Mouse (Mus musculus) MEL (cell line): ENCODE measurements around the gene Sh3d19.

Source experiments
- BHLHE40 ChIP-seq: IDR thresholded peaks from 2 replicates; pipeline ENCODE4 v1.6.1; 2012; ENCODE audit warnings: low read depth, mild to moderate bottlenecking, inconsistent platforms, low read length, improper control_type of control experiment, borderline replicate concordance
- CTCF ChIP-seq, 3 experiments: IDR thresholded peaks in 2 of 3; conservative IDR thresholded peaks in 1 of 3; 2 replicates each; pipeline ENCODE4 v1.5.1; 2011 to 2012; ENCODE audit warnings: low read length in 3 of 3, low read depth in 2 of 3, mild to moderate bottlenecking in 2 of 3, improper control_type of control experiment in 1 of 3, inconsistent platforms in 1 of 3, mixed read lengths in 1 of 3, moderate library complexity in 1 of 3; ENCODE audit not compliant: control insufficient read depth in 1 of 3, insufficient read depth in 1 of 3, poor library complexity in 1 of 3, severe bottlenecking in 1 of 3
- ELF1 ChIP-seq: IDR thresholded peaks from 2 replicates; pipeline ENCODE4 v1.6.1; 2014; ENCODE audit warnings: low read depth, mild to moderate bottlenecking, inconsistent platforms, low read length, improper control_type of control experiment, moderate library complexity
- EP300 ChIP-seq, 2 experiments: IDR thresholded peaks; 2 replicates each; pipeline ENCODE4 v1.6.1; 2011; ENCODE audit warnings: improper control_type of control experiment in 2 of 2, low read length in 2 of 2, low read depth in 1 of 2, mild to moderate bottlenecking in 1 of 2
- JUND ChIP-seq: IDR thresholded peaks from 2 replicates; pipeline ENCODE4 v1.6.1; 2011; ENCODE audit warnings: low read depth, mild to moderate bottlenecking, improper control_type of control experiment, low read length
- MEF2A ChIP-seq: IDR thresholded peaks from 2 replicates; pipeline ENCODE4 v1.6.1; 2014; ENCODE audit warnings: low read depth, mild to moderate bottlenecking, inconsistent platforms, low read length, improper control_type of control experiment; ENCODE audit not compliant: poor library complexity, insufficient replicate concordance, severe bottlenecking; ENCODE audit errors: extremely low read depth
- MXI1 ChIP-seq: IDR thresholded peaks from 2 replicates; pipeline ENCODE4 v1.6.1; 2011; ENCODE audit warnings: mild to moderate bottlenecking, low read depth, low read length, improper control_type of control experiment
- NRF1 ChIP-seq: IDR thresholded peaks from 2 replicates; pipeline ENCODE4 v1.6.1; 2014; ENCODE audit warnings: low read depth, mild to moderate bottlenecking, inconsistent platforms, low read length, improper control_type of control experiment, moderate library complexity; ENCODE audit not compliant: poor library complexity, insufficient read depth, severe bottlenecking
- POLR2A ChIP-seq, 2 experiments: IDR thresholded peaks; 2 replicates each; pipeline ENCODE4 v1.6.1; 2011 to 2012; ENCODE audit warnings: low read length in 2 of 2, mild to moderate bottlenecking in 2 of 2, control low read depth in 1 of 2, improper control_type of control experiment in 1 of 2, low read depth in 1 of 2, moderate library complexity in 1 of 2; ENCODE audit not compliant: control insufficient read depth in 1 of 2, insufficient read depth in 1 of 2, poor library complexity in 1 of 2
- RCOR1 ChIP-seq: IDR thresholded peaks from 2 replicates; pipeline ENCODE4 v1.6.1; 2012; ENCODE audit warnings: low read depth, mild to moderate bottlenecking, inconsistent platforms, low read length, improper control_type of control experiment
- TAL1 ChIP-seq: IDR thresholded peaks from 2 replicates; pipeline ENCODE4 v1.6.1; 2012; ENCODE audit warnings: mild to moderate bottlenecking, inconsistent platforms, low read length, moderate library complexity, mixed read lengths
- TCF12 ChIP-seq: IDR thresholded peaks from 2 replicates; pipeline ENCODE4 v1.6.1; 2014; ENCODE audit warnings: low read depth, mild to moderate bottlenecking, inconsistent platforms, low read length, improper control_type of control experiment, moderate library complexity

GRCm38 (mm10) chr3:85969040-85969439 lies 1.9 kb upstream of the Sh3d19 start:
- TF ChIP-seq POLR2A (IDR thresholded peaks at IDR 0.05; ENCODE audit: control insufficient read depth in 1 of 2, insufficient read depth in 1 of 2, low read depth in 1 of 2, low read length in 2 of 2, poor library complexity in 1 of 2) (no peak), CTCF (IDR thresholded peaks at IDR 0.05 in 2 of 3, conservative IDR thresholded peaks at IDR 0.05 in 1 of 3; ENCODE audit: control insufficient read depth in 1 of 3, insufficient read depth in 1 of 3, low read depth in 2 of 3, low read length in 3 of 3, poor library complexity in 1 of 3, severe bottlenecking in 1 of 3) (no peak), NRF1 (no peak), TCF12 (no peak), RCOR1 (no peak), ELF1 (no peak), MXI1 (no peak), EP300 (IDR thresholded peaks at IDR 0.05; ENCODE audit: low read depth in 1 of 2, low read length in 2 of 2) (no peak), BHLHE40 (no peak), JUND (no peak), TAL1 (no peak), MEF2A (no peak)
